Mouse (Mus musculus): ENCODE data around the gene Apba2. TPM values are rescaled to one million over a fixed set of nuclear protein-coding genes. Genes with fewer than 3 reads are reported as not detected.

The Apba2 gene
- total RNA-seq, 2 experiments from 2014 or later = 1.5 to 1.7 TPM

DNA sequence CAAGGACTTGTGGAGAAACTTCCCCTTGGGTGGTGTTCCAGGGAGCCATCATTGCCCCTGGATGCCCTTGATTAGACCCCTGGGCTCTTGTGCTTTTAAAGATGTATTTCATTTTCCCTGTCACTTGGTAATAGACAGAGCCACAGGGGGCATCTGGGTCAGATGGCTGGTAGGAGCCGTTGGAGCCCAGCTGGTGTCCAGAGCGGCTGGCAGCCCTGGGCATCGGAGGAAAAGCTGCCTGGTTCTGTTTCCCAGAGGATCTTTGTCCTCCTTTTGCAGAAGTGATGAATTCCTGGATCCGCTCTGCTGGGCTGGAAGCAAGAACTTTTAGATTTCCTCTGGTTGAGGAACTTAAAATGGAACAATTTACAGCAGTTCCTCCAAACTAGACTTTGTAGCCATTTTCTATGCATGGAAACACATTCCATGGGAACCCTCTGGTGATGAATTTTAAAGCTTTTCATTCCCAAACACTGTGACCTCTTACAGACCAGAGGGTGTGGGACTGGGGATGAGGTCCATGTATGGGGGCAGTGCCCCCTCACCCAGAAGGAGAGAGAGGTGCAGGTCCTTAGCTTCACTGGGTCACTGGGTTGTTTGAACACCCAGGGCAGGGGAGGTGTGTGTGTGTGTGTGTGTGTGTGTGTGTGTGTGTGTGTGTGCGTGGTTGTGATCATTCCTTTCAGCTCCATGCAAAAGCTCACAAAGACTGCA lies 20.3 kb downstream of the Apba2 start:
- no peak for DNase-seq (ENCODE audit: low spot score in 2 of 2)

DNA sequence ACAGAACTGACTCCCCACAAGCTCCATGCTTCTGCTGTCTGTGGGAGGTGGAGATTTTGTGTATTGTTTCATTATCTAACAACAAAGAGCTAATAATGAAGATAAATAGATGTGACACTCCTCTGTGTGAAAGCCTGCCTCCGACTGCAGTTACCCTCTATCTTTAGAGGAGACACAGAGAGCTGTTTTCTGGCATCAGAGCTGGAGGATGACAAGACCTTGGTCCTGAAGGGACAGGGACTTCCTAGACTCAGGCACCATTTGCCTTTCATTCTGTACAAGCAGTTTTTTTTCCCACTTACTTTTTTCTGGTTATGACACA lies 20.9 kb downstream of the Apba2 start:
- DNase-seq (ENCODE audit: low spot score in 2 of 2) = no peak

GRCm38 (mm10) chr7:64531297-64531696 lies 29.8 kb downstream of the Apba2 start:
- no peak for DNase-seq (ENCODE audit: low spot score in 2 of 2)

GRCm38 (mm10) chr7:64533374-64533773 lies 31.9 kb downstream of the Apba2 start:
- no peak for DNase-seq (ENCODE audit: low spot score in 2 of 2)

GRCm38 (mm10) chr7:64535269-64535668 lies 33.8 kb downstream of the Apba2 start:
- no peak for DNase-seq (ENCODE audit: low spot score in 2 of 2)

- DNase-seq (ENCODE audit: low spot score in 2 of 2) = no peak
These were observed 38.1 kb downstream of the Apba2 start for GRCm38 (mm10) chr7:64539450-64540148.

DNA sequence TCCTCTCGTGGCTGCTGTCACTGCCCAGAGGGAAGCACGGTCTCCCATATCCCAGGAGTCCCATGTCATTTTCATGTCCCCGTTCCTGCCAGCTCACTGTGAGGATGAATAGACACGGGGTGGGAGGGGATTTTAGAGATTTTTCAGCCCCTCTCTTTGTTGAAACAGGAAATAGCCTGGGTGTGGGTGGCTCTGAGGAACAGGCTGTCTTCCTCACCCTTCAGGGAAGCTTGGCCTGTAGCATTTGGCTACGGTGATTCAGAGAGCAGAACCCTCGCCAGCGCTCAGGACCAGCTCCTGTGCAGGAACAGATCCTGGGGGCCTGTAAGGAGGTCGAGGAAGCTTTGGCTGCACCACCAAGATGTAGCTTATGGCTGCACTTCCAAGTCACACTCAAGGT lies 45.3 kb downstream of the Apba2 start:
- DNase-seq (ENCODE audit: low spot score in 2 of 2) = no peak

GRCm38 (mm10) chr7:64550856-64551255 lies 49.4 kb downstream of the Apba2 start:
- DNase-seq (ENCODE audit: low spot score in 2 of 2) = no peak

- DNase-seq (ENCODE audit: low spot score in 2 of 2) = no peak
These were observed 51.2 kb downstream of the Apba2 start for GRCm38 (mm10) chr7:64552523-64553190.

DNA sequence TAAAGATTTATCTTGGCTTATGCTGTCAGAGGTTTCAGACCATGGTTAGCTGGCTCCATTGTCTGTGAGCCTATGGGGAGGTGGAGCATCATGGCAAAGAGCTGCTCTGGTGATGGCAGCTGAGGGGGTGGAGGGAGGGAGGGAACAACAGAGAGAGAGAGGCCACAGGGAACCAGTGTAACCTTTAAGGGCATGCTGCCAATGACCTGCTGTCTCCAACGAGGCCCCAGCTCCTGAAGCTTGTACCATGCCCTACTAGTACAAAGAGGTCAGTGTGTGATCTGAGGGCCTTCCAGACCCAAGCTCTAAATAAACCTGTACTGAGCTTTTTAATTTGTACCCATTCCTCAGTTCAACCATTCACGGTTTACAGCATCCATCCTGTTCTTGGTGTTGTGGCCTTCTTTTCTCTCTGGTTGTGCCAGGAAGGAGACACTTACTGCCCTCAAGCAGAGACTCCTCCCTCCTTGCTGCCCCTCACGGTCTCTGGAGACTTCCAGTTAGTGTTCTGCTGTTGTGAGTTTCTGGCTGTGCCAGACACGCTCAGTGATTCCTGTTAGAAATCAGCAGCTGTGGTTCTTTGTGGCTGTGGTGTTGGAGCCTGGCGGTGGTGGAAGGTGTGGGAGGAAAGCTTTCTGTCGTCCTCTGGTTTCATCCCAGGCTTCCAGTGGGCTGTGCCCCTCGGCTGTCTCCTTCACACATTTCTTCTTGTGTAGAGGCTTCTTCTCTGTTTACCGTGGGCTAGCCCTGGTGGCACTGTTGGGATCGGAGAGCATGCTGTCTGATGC lies 60.4 kb downstream of the Apba2 start:
- no peak for DNase-seq (ENCODE audit: low spot score in 2 of 2)

DNA sequence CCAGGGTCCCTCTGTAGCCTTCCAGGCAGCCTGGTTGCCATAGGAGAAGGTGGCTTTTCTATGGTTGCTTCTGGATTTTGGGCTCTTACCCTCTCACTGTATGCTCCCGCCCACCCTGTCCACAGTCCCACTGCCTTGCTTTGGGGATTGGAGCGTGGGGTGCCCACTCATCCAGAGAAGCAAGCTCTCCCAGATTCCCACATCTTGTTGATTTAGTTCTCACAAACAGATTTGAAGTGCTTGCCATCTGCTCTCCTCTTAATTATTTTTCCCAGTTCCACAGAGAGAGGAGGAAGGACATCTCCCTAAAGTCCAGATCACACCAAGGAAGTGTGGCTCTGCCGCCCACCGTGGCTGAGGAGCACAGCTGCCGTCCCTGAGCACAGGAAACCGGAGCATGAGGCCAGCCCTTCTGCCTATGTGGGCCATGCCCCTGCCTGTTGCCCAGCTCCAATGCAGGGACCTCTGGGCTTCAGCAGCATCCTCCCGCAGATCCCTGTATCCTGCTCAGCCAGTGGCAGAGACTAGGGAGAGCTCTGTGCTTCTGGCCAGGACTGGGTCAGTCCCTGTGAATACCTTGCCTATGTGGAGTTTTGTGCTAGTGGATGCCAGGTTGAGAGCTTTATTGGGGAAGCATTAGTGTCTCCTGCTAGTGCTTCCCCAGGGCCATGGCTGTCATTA lies 63.5 kb downstream of the Apba2 start:
- DNase-seq (ENCODE audit: low spot score in 2 of 2) = no peak

DNA sequence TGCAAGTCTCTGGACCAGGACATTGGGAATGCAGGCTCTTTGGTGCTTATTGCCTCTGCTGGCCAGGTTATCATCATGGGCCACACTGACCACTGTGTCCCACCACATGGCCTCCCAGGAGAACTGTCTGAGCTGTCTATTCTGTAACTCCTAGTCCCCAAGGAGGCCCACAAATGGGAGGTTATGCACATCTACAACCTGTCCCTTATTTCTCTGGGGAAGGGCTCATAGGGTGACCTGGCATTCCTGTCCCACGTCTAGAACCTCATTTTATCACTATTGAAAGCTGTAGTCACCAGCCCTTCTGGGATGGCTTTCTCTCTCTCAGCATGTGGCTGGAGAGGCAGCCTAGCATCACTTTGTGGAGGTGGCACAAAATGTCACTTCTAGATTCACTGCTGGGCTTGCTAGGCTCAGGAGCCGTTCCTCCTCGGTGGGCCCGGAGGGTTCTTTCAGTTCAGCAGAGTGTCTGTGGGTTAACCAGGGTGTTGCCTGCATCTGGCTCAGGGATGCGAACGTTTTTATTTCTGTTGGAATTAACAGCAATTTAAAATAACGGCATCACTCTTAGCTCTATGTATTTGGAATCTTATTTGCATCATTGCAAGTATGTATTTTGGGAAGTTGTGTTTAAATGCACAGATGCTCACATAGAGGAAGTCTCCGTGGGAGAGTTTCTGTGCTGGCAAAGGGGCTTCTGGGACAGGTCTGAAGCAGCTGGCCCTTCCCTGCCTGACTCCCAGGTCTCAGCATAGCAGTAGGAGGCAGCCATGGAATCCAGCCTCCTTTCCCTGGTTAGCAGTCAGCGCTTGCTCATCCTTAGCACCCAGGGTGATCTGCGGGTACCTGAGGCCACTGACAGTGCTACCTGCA lies 65.1 kb downstream of the Apba2 start:
- DNase-seq (ENCODE audit: low spot score in 2 of 2) = no peak

DNA sequence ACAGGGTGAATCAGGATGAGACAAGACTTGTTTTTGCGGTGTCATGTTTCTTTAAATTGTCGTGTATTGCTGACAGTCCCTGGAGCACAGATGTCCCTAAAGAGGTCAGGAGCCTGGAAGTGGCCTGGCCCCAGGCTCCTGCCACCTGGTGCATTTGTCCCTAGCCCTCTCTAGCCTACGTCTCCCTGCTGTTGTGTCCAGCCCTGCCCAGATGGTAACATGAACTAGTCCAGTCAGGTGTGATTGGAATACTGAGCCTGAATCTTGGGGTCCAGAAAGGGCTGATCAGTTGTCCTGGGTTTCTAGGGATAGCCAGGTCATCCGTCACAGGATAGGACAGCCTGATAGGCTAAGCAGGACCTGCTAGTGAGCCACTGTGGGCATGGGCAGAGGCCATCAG lies 67.2 kb downstream of the Apba2 start:
- DNase-seq (ENCODE audit: low spot score in 2 of 2) = no peak

DNA sequence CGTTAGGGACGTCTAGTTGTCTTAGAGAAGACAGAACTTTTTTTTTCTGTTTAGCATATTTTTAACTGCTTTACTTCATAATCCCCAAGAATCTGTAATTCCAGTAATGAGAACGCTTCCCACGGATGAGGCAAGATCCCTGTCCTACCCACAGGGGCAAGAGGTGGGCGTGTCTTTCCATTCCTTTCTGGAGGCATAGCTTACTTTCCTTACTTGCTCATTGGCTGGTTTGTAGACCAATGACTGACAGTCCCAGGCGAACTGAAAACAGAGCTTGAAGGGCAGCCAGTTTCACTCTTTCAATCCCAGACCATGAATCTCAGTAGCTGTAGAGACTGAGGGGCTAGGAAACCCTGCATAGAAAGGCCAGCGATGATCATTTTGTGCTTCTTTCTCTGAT lies 68.2 kb downstream of the Apba2 start:
- no peak for DNase-seq (ENCODE audit: low spot score in 2 of 2)

DNA sequence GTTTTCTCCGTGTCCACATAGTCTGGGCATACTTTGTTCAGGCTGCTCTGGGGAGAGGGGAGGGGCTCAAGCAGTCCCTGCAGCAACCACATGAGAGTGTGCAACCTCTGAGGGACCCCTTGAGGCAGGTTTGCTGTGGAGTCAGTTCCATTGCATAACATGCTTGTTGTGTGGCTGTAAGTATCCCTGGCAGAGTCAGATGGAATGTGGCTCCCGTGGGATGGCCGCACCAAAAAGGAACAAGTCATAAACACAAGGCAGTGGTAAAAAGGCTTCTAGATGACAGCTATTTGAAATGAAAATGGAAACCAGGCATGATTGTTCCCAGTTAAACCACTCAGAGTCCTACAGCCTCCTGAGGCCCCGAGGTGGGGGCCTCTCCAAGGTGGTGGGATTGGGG lies 69.4 kb downstream of the Apba2 start:
- DNase-seq (ENCODE audit: low spot score in 2 of 2) = no peak

DNA sequence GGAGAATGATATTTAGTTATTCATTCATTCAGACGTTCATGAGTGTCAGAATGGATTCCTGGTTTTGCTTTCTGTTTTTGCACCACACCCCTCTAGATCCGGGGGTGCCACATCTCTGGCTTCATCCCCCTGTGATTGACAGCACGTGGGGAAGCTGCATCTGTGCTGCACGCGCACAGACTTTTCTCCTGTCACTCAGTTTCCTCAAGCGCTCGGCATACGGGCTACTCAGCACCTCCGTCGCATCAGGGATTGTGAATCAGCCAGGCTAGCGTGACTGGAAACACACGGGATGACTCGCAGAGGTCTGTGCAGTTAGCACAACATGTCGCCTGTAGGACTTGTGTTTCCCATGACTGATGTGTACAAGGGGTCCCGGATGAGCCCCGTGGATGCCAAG lies 72.6 kb downstream of the Apba2 start:
- DNase-seq (ENCODE audit: low spot score in 2 of 2) = no peak

- no peak for DNase-seq (ENCODE audit: low spot score in 2 of 2)
These were observed 75.0 kb downstream of the Apba2 start for GRCm38 (mm10) chr7:64576519-64576951.

GRCm38 (mm10) chr7:64578176-64578575 lies 76.7 kb downstream of the Apba2 start:
- DNase-seq (ENCODE audit: low spot score in 2 of 2) = no peak

- no peak for DNase-seq (ENCODE audit: low spot score in 2 of 2)
These were observed 78.4 kb downstream of the Apba2 start for GRCm38 (mm10) chr7:64579887-64580286.

DNA sequence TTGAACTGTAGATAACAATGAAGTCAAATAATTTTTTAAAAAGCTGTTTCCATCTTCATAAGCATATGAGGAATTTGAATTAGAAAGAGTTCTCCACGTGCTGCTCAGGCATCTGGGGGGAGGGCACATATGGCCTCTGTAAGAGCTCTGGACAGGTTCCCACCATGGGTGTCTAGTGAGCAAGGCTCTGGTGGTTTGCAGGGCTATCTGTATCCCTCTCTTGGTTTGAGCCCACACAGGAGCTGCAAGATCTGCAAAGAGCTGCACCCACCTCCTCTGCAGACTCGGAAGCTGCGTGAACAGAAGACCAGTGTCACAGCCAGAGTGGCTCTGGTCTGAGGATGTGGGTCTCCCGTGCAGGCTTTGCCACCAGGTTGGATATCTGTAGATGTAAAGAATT lies 78.8 kb downstream of the Apba2 start:
- no peak for DNase-seq (ENCODE audit: low spot score in 2 of 2)

Measured in gastrocnemius, postnatal 4 days (tissue).